Mouse (Mus musculus) MEL (cell line): ENCODE results near the gene Abcc5. TPM values are rescaled to one million over a fixed set of nuclear protein-coding genes. Genes with fewer than 3 reads are reported as not detected.

Source experiments
- DNase-seq: peaks from one replicate; pipeline ENCODE4 v3.0.0; 2011; ENCODE audit warnings: low read depth, low spot score
- H3K27ac ChIP-seq: 2 replicates; pipeline ENCODE4 v1.5.1; 2012; ENCODE audit warnings: low read depth, mild to moderate bottlenecking, control low read depth, low read length, moderate library complexity; ENCODE audit not compliant: control insufficient read depth
- H3K27me3 ChIP-seq, 2 experiments: fragments of 150-350 bp in 1 of 2; sonication (generic) in 1 of 2; 2 replicates each; pipeline ENCODE4 v1.6.1; 2012; ENCODE audit warnings: low read length in 2 of 2, mild to moderate bottlenecking in 2 of 2, improper control_type of control experiment in 1 of 2, moderate library complexity in 1 of 2; ENCODE audit not compliant: insufficient read depth in 2 of 2, control insufficient read depth in 1 of 2
- H3K36me3 ChIP-seq, 2 experiments: 2 replicates each; pipeline ENCODE4 v1.6.1; 2012 to 2014; ENCODE audit warnings: low read length in 2 of 2, improper control_type of control experiment in 1 of 2, inconsistent platforms in 1 of 2, mild to moderate bottlenecking in 1 of 2; ENCODE audit not compliant: insufficient read depth in 2 of 2, control insufficient read depth in 1 of 2
- H3K4me1 ChIP-seq, 2 experiments: fragments of 150-350 bp in 1 of 2; sonication (generic) in 1 of 2; 2 replicates each; pipeline ENCODE4 v1.6.1; 2012; ENCODE audit warnings: low read length in 2 of 2, improper control_type of control experiment in 1 of 2, mild to moderate bottlenecking in 1 of 2; ENCODE audit not compliant: insufficient read depth in 2 of 2, control insufficient read depth in 1 of 2
- H3K4me3 ChIP-seq, 2 experiments: fragments of 150-350 bp in 1 of 2; sonication (generic) in 1 of 2; 2 replicates each; pipeline ENCODE4 v1.5.1; 2012; ENCODE audit warnings: low read depth in 2 of 2, low read length in 2 of 2, mild to moderate bottlenecking in 2 of 2, moderate library complexity in 2 of 2, control low read depth in 1 of 2, improper control_type of control experiment in 1 of 2; ENCODE audit not compliant: control insufficient read depth in 1 of 2, insufficient read depth in 1 of 2
- H3K79me2 ChIP-seq: 2 replicates; pipeline ENCODE4 v1.6.1; 2012; ENCODE audit warnings: mild to moderate bottlenecking, low read length, moderate library complexity; ENCODE audit not compliant: control insufficient read depth, poor library complexity, insufficient read depth
- H3K9ac ChIP-seq: 2 replicates; pipeline ENCODE4 v1.6.1; 2012; ENCODE audit warnings: low read depth, mild to moderate bottlenecking, control low read depth, low read length, moderate library complexity; ENCODE audit not compliant: control insufficient read depth, poor library complexity, severe bottlenecking
- H3K9me3 ChIP-seq: fragments of 150-350 bp; sonication (generic); replicated peaks from 2 replicates; pipeline ENCODE4 v1.6.1; 2012; ENCODE audit warnings: mild to moderate bottlenecking, low read length, improper control_type of control experiment, moderate library complexity; ENCODE audit not compliant: insufficient read depth
- CHD1 ChIP-seq: IDR thresholded peaks from 2 replicates; pipeline ENCODE4 v1.6.1; 2012; ENCODE audit warnings: low read depth, mild to moderate bottlenecking, inconsistent platforms, low read length, improper control_type of control experiment
- CHD2 ChIP-seq: IDR thresholded peaks from 2 replicates; pipeline ENCODE4 v1.6.1; 2011; ENCODE audit warnings: low read length, improper control_type of control experiment
- CTCF ChIP-seq, 3 experiments: IDR thresholded peaks in 2 of 3; conservative IDR thresholded peaks in 1 of 3; 2 replicates each; pipeline ENCODE4 v1.5.1; 2011 to 2012; ENCODE audit warnings: low read length in 3 of 3, low read depth in 2 of 3, mild to moderate bottlenecking in 2 of 3, improper control_type of control experiment in 1 of 3, inconsistent platforms in 1 of 3, mixed read lengths in 1 of 3, moderate library complexity in 1 of 3; ENCODE audit not compliant: control insufficient read depth in 1 of 3, insufficient read depth in 1 of 3, poor library complexity in 1 of 3, severe bottlenecking in 1 of 3
- E2F4 ChIP-seq: IDR thresholded peaks from 2 replicates; pipeline ENCODE4 v1.6.1; 2011; ENCODE audit warnings: low read depth, low read length, improper control_type of control experiment, borderline replicate concordance
- EP300 ChIP-seq, 2 experiments: IDR thresholded peaks; 2 replicates each; pipeline ENCODE4 v1.6.1; 2011; ENCODE audit warnings: improper control_type of control experiment in 2 of 2, low read length in 2 of 2, low read depth in 1 of 2, mild to moderate bottlenecking in 1 of 2
- GABPA ChIP-seq: IDR thresholded peaks from 2 replicates; pipeline ENCODE4 v1.6.1; 2012; ENCODE audit warnings: low read depth, mild to moderate bottlenecking, inconsistent platforms, low read length, improper control_type of control experiment, moderate library complexity
- MAFK ChIP-seq: IDR thresholded peaks from 2 replicates; pipeline ENCODE4 v1.6.1; 2011; ENCODE audit warnings: low read depth, mild to moderate bottlenecking, low read length, improper control_type of control experiment, borderline replicate concordance
- MAX ChIP-seq: IDR thresholded peaks from 2 replicates; pipeline ENCODE4 v1.6.1; 2011; ENCODE audit warnings: low read length, improper control_type of control experiment
- MAZ ChIP-seq: IDR thresholded peaks from 2 replicates; pipeline ENCODE4 v1.6.1; 2012; ENCODE audit warnings: low read depth, mild to moderate bottlenecking, inconsistent platforms, low read length, improper control_type of control experiment
- MEF2A ChIP-seq: IDR thresholded peaks from 2 replicates; pipeline ENCODE4 v1.6.1; 2014; ENCODE audit warnings: low read depth, mild to moderate bottlenecking, inconsistent platforms, low read length, improper control_type of control experiment; ENCODE audit not compliant: poor library complexity, insufficient replicate concordance, severe bottlenecking; ENCODE audit errors: extremely low read depth
- NELFE ChIP-seq: IDR thresholded peaks from 2 replicates; pipeline ENCODE4 v1.6.1; 2011; ENCODE audit warnings: low read depth, low read length, improper control_type of control experiment
- POLR2AphosphoS2 ChIP-seq: IDR thresholded peaks from 2 replicates; pipeline ENCODE4 v1.6.1; 2011; ENCODE audit warnings: low read length, improper control_type of control experiment
- POLR2AphosphoS5 ChIP-seq: IDR thresholded peaks from 2 replicates; pipeline ENCODE4 v1.6.1; 2012; ENCODE audit warnings: low read depth, borderline replicate concordance, mild to moderate bottlenecking, inconsistent platforms, low read length, moderate library complexity, mixed read lengths
- RAD21 ChIP-seq: IDR thresholded peaks from 2 replicates; pipeline ENCODE4 v1.6.1; 2011; ENCODE audit warnings: mild to moderate bottlenecking, low read depth, low read length, improper control_type of control experiment
- RCOR1 ChIP-seq: IDR thresholded peaks from 2 replicates; pipeline ENCODE4 v1.6.1; 2012; ENCODE audit warnings: low read depth, mild to moderate bottlenecking, inconsistent platforms, low read length, improper control_type of control experiment
- TCF12 ChIP-seq: IDR thresholded peaks from 2 replicates; pipeline ENCODE4 v1.6.1; 2014; ENCODE audit warnings: low read depth, mild to moderate bottlenecking, inconsistent platforms, low read length, improper control_type of control experiment, moderate library complexity
- USF1 ChIP-seq: IDR thresholded peaks from 2 replicates; pipeline ENCODE4 v1.6.1; 2014; ENCODE audit warnings: low read depth, mild to moderate bottlenecking, inconsistent platforms, low read length, improper control_type of control experiment, moderate library complexity
- USF2 ChIP-seq, 2 experiments: IDR thresholded peaks; 2 replicates each; pipeline ENCODE4 v1.6.1; 2011 to 2012; ENCODE audit warnings: improper control_type of control experiment in 2 of 2, low read length in 2 of 2, borderline replicate concordance in 1 of 2, inconsistent platforms in 1 of 2, low read depth in 1 of 2, mild to moderate bottlenecking in 1 of 2; ENCODE audit not compliant: insufficient read depth in 1 of 2
- ZC3H11A ChIP-seq: IDR thresholded peaks from 2 replicates; pipeline ENCODE4 v1.6.1; 2012; ENCODE audit warnings: low read depth, mild to moderate bottlenecking, inconsistent platforms, low read length, improper control_type of control experiment
- ZMIZ1 ChIP-seq: IDR thresholded peaks from 2 replicates; pipeline ENCODE4 v1.6.1; 2012; ENCODE audit warnings: low read depth, mild to moderate bottlenecking, inconsistent platforms, low read length, improper control_type of control experiment, moderate library complexity
- ZNF384 ChIP-seq: IDR thresholded peaks from 2 replicates; pipeline ENCODE4 v1.6.1; 2012; ENCODE audit warnings: low read depth, mild to moderate bottlenecking, inconsistent platforms, low read length, improper control_type of control experiment
- polyA plus RNA-seq, 2 experiments: library from polyadenylated mRNA; stranded (reverse) in 1 of 2; unstranded in 1 of 2; fragments of >175 nt in 1 of 2; fragments of >200 nt in 1 of 2; gene quantifications; 2 replicates each; pipeline versions ENCODE4 v1.2.1 to v1.2.4; 2012; ENCODE audit warnings: low replicate concordance in 2 of 2, low read depth in 1 of 2; ENCODE audit not compliant: insufficient read length in 2 of 2, insufficient read depth in 1 of 2, missing spikeins in 1 of 2
- total RNA-seq: library from RNA; depleted of rRNA; stranded (reverse); fragments of 300-350 nt; gene quantifications from 2 replicates; pipeline ENCODE4 v1.2.3, GENCODE M21; 2012

Abcc5 gene
- total and polyA plus RNA-seq, 3 experiments, result 17.6 to 31.7 TPM; not detected in 1

- Histone ChIP-seq H3K4me3 (no peak overlapping the region), H3K36me3 (no peaks in the 10 kb centered on the region), H3K9me3 (no peaks in the 10 kb centered on the region), H3K27me3 (0 out of 4 replicates have a peak, but pooled peaks cover 0 to 2% of the 10 kb centered on the region in 2 experiments), H3K9ac (no peak overlapping the region), H3K4me1 (no peaks in the 10 kb centered on the region), H3K27ac (no peak overlapping the region), H3K79me2 (no peaks in the 10 kb centered on the region)
- no peak for DNase-seq
- TF ChIP-seq CHD1 (no peak), NELFE (no peak), ZC3H11A (no peak), CHD2 (no peak), RCOR1 (no peak), CTCF (IDR thresholded peaks at IDR 0.05 in 2 of 3, conservative IDR thresholded peaks at IDR 0.05 in 1 of 3; ENCODE audit: control insufficient read depth in 1 of 3, insufficient read depth in 1 of 3, low read depth in 2 of 3, low read length in 3 of 3, poor library complexity in 1 of 3, severe bottlenecking in 1 of 3) (no peak), MAZ (no peak), TCF12 (no peak), EP300 (IDR thresholded peaks at IDR 0.05; ENCODE audit: low read depth in 1 of 2, low read length in 2 of 2) (no peak), RAD21 (no peak)
Measured at GRCm38 (mm10) chr16:20445871-20446270, 19.7 kb upstream of the Abcc5 start.

GRCm38 (mm10) chr16:20444831-20445388 lies 18.7 kb upstream of the Abcc5 start:
- H3K4me1 ChIP-seq, result no peaks in the 10 kb centered on the region
- H3K4me3 ChIP-seq, result no peak overlapping the region

GRCm38 (mm10) chr16:20442871-20443270 lies 16.7 kb upstream of the Abcc5 start:
- H3K4me3 ChIP-seq, result no peak overlapping the region
- H3K9ac ChIP-seq, result no peak overlapping the region
- no peaks in the 10 kb centered on the region for H3K9me3 ChIP-seq
- no peak for DNase-seq
- H3K79me2 ChIP-seq, result no peaks in the 10 kb centered on the region
- TF ChIP-seq ZNF384 (no peak), ZMIZ1 (no peak), ZC3H11A (no peak), MEF2A (no peak), EP300 (IDR thresholded peaks at IDR 0.05; ENCODE audit: low read depth in 1 of 2, low read length in 2 of 2) (no peak), USF1 (no peak), MAFK (no peak), GABPA (no peak), POLR2AphosphoS5 (no peak), E2F4 (no peak), TCF12 (no peak)
- H3K27me3 ChIP-seq, result 0 out of 4 replicates have a peak, but pooled peaks cover 0 to 2% of the 10 kb centered on the region in 2 experiments
- no peaks in the 10 kb centered on the region for H3K36me3 ChIP-seq
- no peak overlapping the region for H3K27ac ChIP-seq
- no peaks in the 10 kb centered on the region for H3K4me1 ChIP-seq

More at GRCm38 (mm10) chr16:20444831-20445388, 18.7 kb upstream of the Abcc5 start:
- Histone ChIP-seq H3K27ac (no peak overlapping the region), H3K36me3 (no peaks in the 10 kb centered on the region), H3K9ac (no peak overlapping the region), H3K27me3 (0 out of 4 replicates have a peak, but pooled peaks cover 0 to 2% of the 10 kb centered on the region in 2 experiments), H3K9me3 (no peaks in the 10 kb centered on the region), H3K79me2 (no peaks in the 10 kb centered on the region)
- DNase-seq, result no peak
- TF ChIP-seq MAX (no peak), POLR2AphosphoS2 (no peak), ZMIZ1 (no peak), RAD21 (no peak), USF2 (IDR thresholded peaks at IDR 0.05; ENCODE audit: borderline replicate concordance in 1 of 2, insufficient read depth in 1 of 2, low read depth in 1 of 2, low read length in 2 of 2) (no peak)
